Mouse (Mus musculus) cortical plate, adult 2 months (tissue): ENCODE measurements around the gene Trip13.

Source experiments
- CTCF ChIP-seq: fragments of 200-500 bp; IDR thresholded peaks from 2 replicates; pipeline ENCODE4 v1.5.1; 2011; ENCODE audit warnings: mild to moderate bottlenecking, control low read depth, low read length; ENCODE audit not compliant: insufficient read depth; ENCODE audit errors: extremely low read depth
- POLR2A ChIP-seq: fragments of 200-500 bp; IDR thresholded peaks from 2 replicates; pipeline ENCODE4 v1.6.1; 2011; ENCODE audit warnings: mild to moderate bottlenecking, low read length, control low read depth; ENCODE audit not compliant: insufficient read depth; ENCODE audit errors: extremely low read depth

DNA sequence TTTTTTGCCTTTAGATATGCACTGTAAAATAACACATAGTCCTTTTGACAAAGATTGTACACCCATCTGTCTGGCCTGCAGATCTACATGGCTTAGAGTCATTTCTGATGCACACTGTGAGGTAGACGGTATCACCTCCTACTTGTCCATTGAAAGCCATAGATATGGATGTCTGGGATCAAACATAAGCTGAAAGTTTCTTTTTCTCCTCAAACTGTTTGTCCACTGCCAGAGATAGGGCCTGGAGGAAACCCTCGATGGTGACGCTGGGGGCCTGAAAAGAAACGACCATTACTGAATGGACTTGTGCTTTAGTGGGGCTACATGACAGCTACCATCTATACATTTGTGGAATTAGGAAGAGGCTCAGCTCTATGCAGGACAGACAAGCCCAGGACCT is 24.5 kb downstream of the Trip13 start:
- TF ChIP-seq CTCF, result no peak
- TF ChIP-seq POLR2A, result no peak
